Mouse (Mus musculus) stomach, embryonic 16.5 days (tissue): ENCODE results near the gene Gm42674. TPM values are rescaled to one million over a fixed set of nuclear protein-coding genes. Genes with fewer than 3 reads are reported as not detected.

ENCODE experiments used
- ATAC-seq: fragments of 200-750 bp; cut with Nextera tagmentation; 2 replicates; pipeline ENCODE4 v1.8.0; 2017; ENCODE audit warnings: moderate number of reproducible peaks, moderate TSS enrichment; ENCODE audit not compliant: insufficient read depth, low FRiP score
- H3K27ac ChIP-seq: fragments of 300-500 bp; sonication (generic); 2 replicates; pipeline ENCODE4 v1.5.1; 2014; ENCODE audit warnings: low read length
- H3K27me3 ChIP-seq: fragments of 300-500 bp; sonication (generic); 2 replicates; pipeline ENCODE4 v1.6.1; 2014; ENCODE audit warnings: low read length, control low read depth, mixed read lengths; ENCODE audit not compliant: control insufficient read depth, insufficient read depth
- H3K36me3 ChIP-seq: fragments of 300-500 bp; sonication (generic); 2 replicates; pipeline ENCODE4 v1.6.1; 2014; ENCODE audit warnings: low read length; ENCODE audit not compliant: control insufficient read depth, insufficient read depth
- H3K4me1 ChIP-seq: fragments of 300-500 bp; sonication (generic); 2 replicates; pipeline ENCODE4 v1.6.1; 2014; ENCODE audit warnings: low read length, control low read depth, mixed read lengths; ENCODE audit not compliant: control insufficient read depth, insufficient read depth
- H3K4me2 ChIP-seq: fragments of 300-500 bp; sonication (generic); 2 replicates; pipeline ENCODE4 v1.6.1; 2014; ENCODE audit warnings: low read depth, low read length, mixed read lengths
- H3K4me3 ChIP-seq: fragments of 300-500 bp; sonication (generic); replicated peaks from 2 replicates; pipeline ENCODE4 v1.5.1; 2014; ENCODE audit warnings: mild to moderate bottlenecking, low read length
- H3K9ac ChIP-seq: fragments of 300-500 bp; sonication (generic); 2 replicates; pipeline ENCODE4 v1.6.1; 2014; ENCODE audit warnings: low read length
- H3K9me3 ChIP-seq: fragments of 300-500 bp; sonication (generic); replicated peaks from 2 replicates; pipeline ENCODE4 v1.6.1; 2016; ENCODE audit warnings: low read length, control low read depth; ENCODE audit not compliant: control insufficient read depth
- WGBS: fragments of 180-500 bp; shearing (Covaris S2); extraction: QIAGEN DNeasy Blood & Tissue Kit; methylation state at CpG from one replicate; pipeline ENCODE4 v1.1.7; 2014; 5-methylcytosine and 5-hydroxymethylcytosine counted together
- polyA plus RNA-seq: library from polyadenylated mRNA; unstranded; fragments of >200 nt; fragmentation: Nextera tagmentation; extraction: Ambion mirVana; gene quantifications from 2 replicates; pipeline ENCODE4 v1.2.1, GENCODE M21; 2015

The Gm42674 gene
- polyA plus RNA-seq, 1 experiment from 2014 or later: not detected

GRCm38 (mm10) chr3:90582156-90582555 is 19.5 kb upstream of the Gm42674 start:
- no peak overlapping the region for H3K4me3 ChIP-seq
- ATAC-seq: no peak
- no peaks in the 10 kb centered on the region for H3K9me3 ChIP-seq
- no peak overlapping the region for H3K27ac ChIP-seq
- no peak overlapping the region for H3K9ac ChIP-seq
- peaks cover 11% of the 10 kb centered on the region; the same call in 1 of the 2 replicates for H3K4me1 ChIP-seq
- 94% methylated on average over 1 of the region's 1 CpGs for WGBS
- H3K27me3 ChIP-seq: no peaks in the 10 kb centered on the region
- no peaks in the 10 kb centered on the region for H3K36me3 ChIP-seq
- H3K4me2 ChIP-seq: no peak overlapping the region

GRCm38 (mm10) chr3:90582556-90582955 is 19.1 kb upstream of the Gm42674 start:
- Histone ChIP-seq H3K9me3 (no peaks in the 10 kb centered on the region), H3K36me3 (no peaks in the 10 kb centered on the region), H3K4me2 (no peak overlapping the region), H3K27ac (no peak overlapping the region), H3K9ac (no peak overlapping the region), H3K27me3 (no peaks in the 10 kb centered on the region), H3K4me3 (no peak overlapping the region), H3K4me1 (peaks cover 15% of the 10 kb centered on the region; the same call in 1 of the 2 replicates)
- WGBS: 91% methylated on average over 4 of the region's 4 CpGs
- ATAC-seq: no peak

GRCm38 (mm10) chr3:90583893-90584292 is 17.8 kb upstream of the Gm42674 start:
- 45% methylated on average over 3 of the region's 3 CpGs for WGBS
- H3K4me3 ChIP-seq: no peak overlapping the region
- H3K9ac ChIP-seq: no peak overlapping the region; the same call in 1 of the 2 replicates
- peaks cover 15% of the 10 kb centered on the region; the same call in 1 of the 2 replicates for H3K4me1 ChIP-seq
- H3K27ac ChIP-seq: peak overlapping the region; percentile 35; the same call in 1 of the 2 replicates
- H3K9me3 ChIP-seq: no peaks in the 10 kb centered on the region
- H3K36me3 ChIP-seq: no peaks in the 10 kb centered on the region
- no peak overlapping the region for H3K4me2 ChIP-seq
- H3K27me3 ChIP-seq: no peaks in the 10 kb centered on the region
- peak; percentile 19; the same call in 1 of the 2 replicates for ATAC-seq

- no peak overlapping the region; the same call in 1 of the 2 replicates for H3K9ac ChIP-seq
- H3K4me1 ChIP-seq: peaks cover 19% of the 10 kb centered on the region; the same call in 1 of the 2 replicates
- no peaks in the 10 kb centered on the region for H3K36me3 ChIP-seq
- peak overlapping the region; percentile 96 for H3K27ac ChIP-seq
- 23% methylated on average over 5 of the region's 5 CpGs for WGBS
- H3K27me3 ChIP-seq: no peaks in the 10 kb centered on the region
- peak; percentile 68 for ATAC-seq
- no peaks in the 10 kb centered on the region for H3K9me3 ChIP-seq
- no peak overlapping the region for H3K4me3 ChIP-seq
- H3K4me2 ChIP-seq: no peak overlapping the region
These were observed 16.1 kb upstream of the Gm42674 start for GRCm38 (mm10) chr3:90585595-90585994.

- WGBS: 80% methylated on average over 15 of the region's 15 CpGs
- Histone ChIP-seq H3K4me2 (no peak overlapping the region), H3K9ac (peak overlapping the region; percentile 36), H3K27ac (peak overlapping the region; percentile 96), H3K9me3 (no peaks in the 10 kb centered on the region), H3K27me3 (no peaks in the 10 kb centered on the region), H3K36me3 (no peaks in the 10 kb centered on the region), H3K4me3 (no peak overlapping the region), H3K4me1 (peaks cover 19% of the 10 kb centered on the region; the same call in 1 of the 2 replicates)
- ATAC-seq: no peak
These were observed 15.6 kb upstream of the Gm42674 start for GRCm38 (mm10) chr3:90586016-90586643.

GRCm38 (mm10) chr3:90586906-90587305 is 14.8 kb upstream of the Gm42674 start:
- peak overlapping the region; percentile 44 for H3K9ac ChIP-seq
- H3K4me2 ChIP-seq: peak overlapping the region; percentile 25; the same call in 1 of the 2 replicates
- H3K27me3 ChIP-seq: no peaks in the 10 kb centered on the region
- 27% methylated on average over 10 of the region's 10 CpGs for WGBS
- peaks cover 19% of the 10 kb centered on the region; the same call in 1 of the 2 replicates for H3K4me1 ChIP-seq
- no peak overlapping the region for H3K4me3 ChIP-seq
- H3K9me3 ChIP-seq: no peaks in the 10 kb centered on the region
- peak overlapping the region; percentile 96 for H3K27ac ChIP-seq
- no peaks in the 10 kb centered on the region for H3K36me3 ChIP-seq
- ATAC-seq: peak; percentile 86

- Histone ChIP-seq H3K9ac (peak overlapping the region; percentile 44), H3K4me1 (peaks cover 19% of the 10 kb centered on the region; the same call in 1 of the 2 replicates), H3K4me2 (peak overlapping the region; percentile 25; the same call in 1 of the 2 replicates), H3K4me3 (no peak overlapping the region), H3K27ac (peak overlapping the region; percentile 96), H3K9me3 (no peaks in the 10 kb centered on the region), H3K36me3 (no peaks in the 10 kb centered on the region), H3K27me3 (no peaks in the 10 kb centered on the region)
- ATAC-seq: no peak
- 81% methylated on average over 14 of the region's 14 CpGs for WGBS
These were observed 14.2 kb upstream of the Gm42674 start for GRCm38 (mm10) chr3:90587361-90588101.

- Histone ChIP-seq H3K4me2 (no peak overlapping the region), H3K36me3 (no peaks in the 10 kb centered on the region), H3K27ac (peak overlapping the region; percentile 53; the same call in 1 of the 2 replicates), H3K9me3 (no peaks in the 10 kb centered on the region), H3K27me3 (no peaks in the 10 kb centered on the region), H3K9ac (no peak overlapping the region), H3K4me3 (no peak overlapping the region), H3K4me1 (peaks cover 13% of the 10 kb centered on the region; the same call in 1 of the 2 replicates)
- no peak for ATAC-seq
- WGBS: 70% methylated on average over 6 of the region's 6 CpGs
These were observed 12.3 kb upstream of the Gm42674 start for GRCm38 (mm10) chr3:90589390-90589789.

GRCm38 (mm10) chr3:90589947-90590346 is 11.8 kb upstream of the Gm42674 start, which contains the start of gene S100a2:
S100a2 (plus strand) TSS chr3:90590247.
- Histone ChIP-seq H3K4me3 (no peak within 1 kb of the TSS), H3K9ac (no peak within 1 kb of the TSS), H3K27me3 (no peaks in the 10 kb centered on the region), H3K36me3 (no peaks in the 10 kb centered on the region), H3K27ac (peak within 1 kb of the TSS; percentile 53; the same call in 1 of the 2 replicates), H3K4me1 (peaks cover 13% of the 10 kb centered on the region; the same call in 1 of the 2 replicates), H3K9me3 (no peaks in the 10 kb centered on the region), H3K4me2 (no peak within 1 kb of the TSS)
- no peak for ATAC-seq
- WGBS: 80% methylated on average over 8 of the region's 8 CpGs
